Mouse (Mus musculus): ENCODE measurements around the gene Sult6b2. TPM values are rescaled to one million over a fixed set of nuclear protein-coding genes. Genes with fewer than 3 reads are reported as not detected.

Gene Sult6b2
- polyA plus RNA-seq (2012; rRNA removed; ENCODE audit: low replicate concordance): not detected in 2 replicates

DNA sequence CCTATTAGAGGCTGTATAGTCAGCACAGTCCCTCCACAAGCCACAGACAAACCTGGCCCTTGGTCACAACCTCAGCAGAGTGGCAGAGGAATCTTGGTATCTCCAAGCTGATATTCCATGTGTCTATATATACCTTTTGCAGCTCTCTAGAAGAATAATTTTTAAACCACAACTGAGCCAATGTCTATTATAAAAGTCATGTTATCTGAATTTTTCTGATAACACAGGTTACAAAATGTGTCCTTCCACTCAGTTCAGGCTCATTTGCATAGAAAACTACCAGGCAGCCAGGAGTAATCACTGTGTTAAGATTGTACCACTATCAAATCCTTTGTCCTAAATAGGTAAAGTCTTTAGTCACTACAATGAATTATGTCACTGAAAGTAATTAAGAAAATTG lies at the start of gene Sult6b2:
Gene Sult6b2 (minus strand): TSS at position 101 of the 400 bp plus-strand sequence.

DNA sequence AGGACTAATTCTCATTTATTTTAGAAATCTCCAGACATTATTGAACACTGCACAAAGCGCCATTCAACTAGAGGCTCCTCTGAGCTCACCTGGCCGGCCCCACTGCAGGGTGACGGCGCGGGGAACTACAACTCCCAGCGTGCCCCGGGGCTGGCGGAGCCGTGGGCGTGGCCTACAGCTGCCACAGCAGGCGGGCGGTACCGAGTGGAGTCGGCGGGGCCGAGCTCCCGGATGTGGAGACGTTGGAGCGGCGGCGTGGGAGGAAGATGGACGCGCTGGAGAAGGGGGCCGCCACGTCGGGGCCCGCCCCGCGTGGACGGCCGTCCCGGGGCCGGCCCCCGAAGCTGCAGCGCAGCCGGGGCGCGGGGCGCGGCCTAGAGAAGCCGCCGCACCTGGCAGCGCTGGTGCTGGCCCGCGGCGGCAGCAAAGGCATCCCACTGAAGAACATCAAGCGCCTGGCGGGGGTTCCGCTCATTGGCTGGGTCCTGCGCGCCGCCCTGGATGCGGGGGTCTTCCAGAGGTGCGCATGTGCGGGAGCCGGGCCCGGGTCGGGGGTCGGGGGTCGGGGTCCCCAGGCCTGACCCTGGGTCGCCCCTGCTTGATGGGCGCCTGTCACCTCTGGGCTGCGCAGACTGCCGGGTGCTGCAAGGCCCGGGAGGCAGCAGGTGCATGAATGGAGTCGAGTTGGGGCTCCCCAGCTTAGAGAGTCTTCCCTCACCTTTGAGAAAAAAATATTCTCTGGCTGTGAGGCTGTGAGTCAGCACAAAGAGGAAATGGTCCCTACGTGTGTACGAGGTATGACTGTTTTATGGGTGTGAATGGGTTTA lies 47.6 kb downstream of the Sult6b2 start, which contains the start of gene Cmas:
Gene Cmas (plus strand): TSS at position 180 of the 827 bp plus-strand sequence.

Other genes with a start within 250 kb of the Sult6b2 start
- 28.7 and 49.8 TPM in 2 replicates for gene Kcnj8, start 232.9 kb downstream of the Sult6b2 start, polyA plus RNA-seq (2012; rRNA removed; ENCODE audit: low replicate concordance)
- gene Abcc9, start 102.2 kb downstream of the Sult6b2 start, polyA plus RNA-seq (2012; rRNA removed; ENCODE audit: low replicate concordance): 12.2 and 20.2 TPM in 2 replicates
- 9.5 and 13.2 TPM in 2 replicates for gene Cmas, start 47.8 kb downstream of the Sult6b2 start, polyA plus RNA-seq (2012; rRNA removed; ENCODE audit: low replicate concordance)
- gene St8sia1, start 159.9 kb upstream of the Sult6b2 start, polyA plus RNA-seq (2012; rRNA removed; ENCODE audit: low replicate concordance): 0.03 and 0.06 TPM in 2 replicates

Measured in subcutaneous adipose tissue, adult 2 months (tissue).